Mouse (Mus musculus): ENCODE measurements around the gene Bmper. TPM values are rescaled to one million over a fixed set of nuclear protein-coding genes. Genes with fewer than 3 reads are reported as not detected.
A peak's percentile ranks its signal among the peaks of the same experiment; 100 is the strongest.

Bmper gene
- polyA plus RNA-seq, 1 experiment from 2014 or later, result 8.3 TPM

- Histone ChIP-seq H3K27ac (replicated peaks) (no peak overlapping the region), H3K36me3 (no peaks in the 10 kb centered on the region), H3K4me1 (replicated peaks) (no peaks in the 10 kb centered on the region), H3K9ac (no peak overlapping the region), H3K4me2 (no peak overlapping the region), H3K9me3 (no peaks in the 10 kb centered on the region), H3K4me3 (no peak overlapping the region), H3K27me3 (no peaks in the 10 kb centered on the region)
- WGBS, result 95% methylated on average over 2 of the region's 2 CpGs
- ATAC-seq (ENCODE audit: low FRiP score, low read depth), result no peak
Measured at GRCm38 (mm10) chr9:23419107-23419506, 196.2 kb downstream of the Bmper start.

- Histone ChIP-seq H3K27ac (replicated peaks) (no peak overlapping the region), H3K9me3 (no peaks in the 10 kb centered on the region), H3K27me3 (no peaks in the 10 kb centered on the region), H3K36me3 (no peaks in the 10 kb centered on the region), H3K9ac (no peak overlapping the region), H3K4me2 (no peak overlapping the region), H3K4me3 (no peak overlapping the region), H3K4me1 (replicated peaks) (no peaks in the 10 kb centered on the region)
- no peak for ATAC-seq (ENCODE audit: low FRiP score, low read depth)
- 76% methylated on average over 1 of the region's 1 CpGs for WGBS
Measured at GRCm38 (mm10) chr9:23423748-23424147, 200.9 kb downstream of the Bmper start.

- Histone ChIP-seq H3K9ac (no peak overlapping the region), H3K9me3 (no peaks in the 10 kb centered on the region), H3K4me3 (no peak overlapping the region), H3K27ac (replicated peaks) (no peak overlapping the region), H3K27me3 (no peaks in the 10 kb centered on the region), H3K4me2 (no peak overlapping the region), H3K4me1 (replicated peaks) (no peaks in the 10 kb centered on the region), H3K36me3 (no peaks in the 10 kb centered on the region)
- WGBS, result 70% methylated on average over 2 of the region's 2 CpGs
- ATAC-seq (ENCODE audit: low FRiP score, low read depth), result no peak
Measured at GRCm38 (mm10) chr9:23432631-23433030, 209.8 kb downstream of the Bmper start.

GRCm38 (mm10) chr9:23433238-23433637, 210.4 kb downstream of the Bmper start:
- no peaks in the 10 kb centered on the region for H3K9me3 ChIP-seq
- H3K27ac ChIP-seq (replicated peaks), result no peak overlapping the region
- no peak for ATAC-seq (ENCODE audit: low FRiP score, low read depth)
- H3K36me3 ChIP-seq, result no peaks in the 10 kb centered on the region
- no peak overlapping the region for H3K4me2 ChIP-seq
- no peaks in the 10 kb centered on the region for H3K27me3 ChIP-seq
- WGBS, result 79% methylated on average over 3 of the region's 3 CpGs
- H3K9ac ChIP-seq, result no peak overlapping the region
- no peak overlapping the region for H3K4me3 ChIP-seq
- H3K4me1 ChIP-seq (replicated peaks), result no peaks in the 10 kb centered on the region

- Histone ChIP-seq H3K9ac (no peak overlapping the region), H3K27me3 (no peaks in the 10 kb centered on the region), H3K9me3 (no peaks in the 10 kb centered on the region), H3K27ac (replicated peaks) (no peak overlapping the region), H3K4me3 (no peak overlapping the region), H3K36me3 (no peaks in the 10 kb centered on the region), H3K4me1 (replicated peaks) (no peaks in the 10 kb centered on the region), H3K4me2 (no peak overlapping the region)
- ATAC-seq (ENCODE audit: low FRiP score, low read depth), result no peak
- WGBS, result 64% methylated on average over 6 of the region's 6 CpGs
Measured at GRCm38 (mm10) chr9:23436751-23437150, 213.9 kb downstream of the Bmper start.

- no peaks in the 10 kb centered on the region for H3K27me3 ChIP-seq
- WGBS, result 84% methylated on average over 9 of the region's 9 CpGs
- H3K4me2 ChIP-seq, result no peak overlapping the region
- H3K4me1 ChIP-seq (replicated peaks), result no peaks in the 10 kb centered on the region
- no peaks in the 10 kb centered on the region for H3K36me3 ChIP-seq
- H3K9ac ChIP-seq, result no peak overlapping the region
- H3K9me3 ChIP-seq, result no peaks in the 10 kb centered on the region
- H3K27ac ChIP-seq (replicated peaks), result no peak overlapping the region
- no peak overlapping the region for H3K4me3 ChIP-seq
- no peak for ATAC-seq (ENCODE audit: low FRiP score, low read depth)
Measured at GRCm38 (mm10) chr9:23438662-23439061, 215.8 kb downstream of the Bmper start.

- H3K4me3 ChIP-seq, result no peak overlapping the region
- H3K9ac ChIP-seq, result no peak overlapping the region
- no peaks in the 10 kb centered on the region for H3K4me1 ChIP-seq (replicated peaks)
- WGBS, result 65% methylated on average over 5 of the region's 5 CpGs
- no peaks in the 10 kb centered on the region for H3K27me3 ChIP-seq
- H3K36me3 ChIP-seq, result no peaks in the 10 kb centered on the region
- H3K27ac ChIP-seq (replicated peaks), result no peak overlapping the region
- no peaks in the 10 kb centered on the region for H3K9me3 ChIP-seq
- H3K4me2 ChIP-seq, result no peak overlapping the region
- ATAC-seq (ENCODE audit: low FRiP score, low read depth), result no peak
Measured at GRCm38 (mm10) chr9:23442168-23442567, 219.3 kb downstream of the Bmper start.

GRCm38 (mm10) chr9:23444975-23445374, 222.1 kb downstream of the Bmper start:
- Histone ChIP-seq H3K27me3 (no peaks in the 10 kb centered on the region), H3K4me1 (replicated peaks) (no peaks in the 10 kb centered on the region), H3K4me3 (no peak overlapping the region), H3K27ac (replicated peaks) (no peak overlapping the region), H3K9me3 (no peaks in the 10 kb centered on the region), H3K4me2 (no peak overlapping the region), H3K36me3 (no peaks in the 10 kb centered on the region), H3K9ac (no peak overlapping the region)
- WGBS, result 95% methylated on average over 4 of the region's 4 CpGs
- peak; percentile 34; the same call in 1 of the 2 replicates for ATAC-seq (ENCODE audit: low FRiP score, low read depth)

GRCm38 (mm10) chr9:23447271-23447961, 224.5 kb downstream of the Bmper start:
- Histone ChIP-seq H3K27me3 (no peaks in the 10 kb centered on the region), H3K36me3 (no peaks in the 10 kb centered on the region), H3K27ac (replicated peaks) (no peak overlapping the region), H3K4me2 (no peak overlapping the region), H3K4me1 (replicated peaks) (no peaks in the 10 kb centered on the region), H3K9me3 (no peaks in the 10 kb centered on the region), H3K4me3 (no peak overlapping the region), H3K9ac (no peak overlapping the region)
- WGBS, result 72% methylated on average over 7 of the region's 7 CpGs
- no peak for ATAC-seq (ENCODE audit: low FRiP score, low read depth)

GRCm38 (mm10) chr9:23453309-23453708, 230.4 kb downstream of the Bmper start:
- no peaks in the 10 kb centered on the region for H3K36me3 ChIP-seq
- H3K4me1 ChIP-seq (replicated peaks), result no peaks in the 10 kb centered on the region
- no peak overlapping the region for H3K27ac ChIP-seq (replicated peaks)
- no peak overlapping the region for H3K4me2 ChIP-seq
- H3K4me3 ChIP-seq, result no peak overlapping the region
- H3K9ac ChIP-seq, result no peak overlapping the region
- no peaks in the 10 kb centered on the region for H3K9me3 ChIP-seq
- ATAC-seq (ENCODE audit: low FRiP score, low read depth), result no peak
- WGBS, result 42% methylated on average over 5 of the region's 5 CpGs
- H3K27me3 ChIP-seq, result no peaks in the 10 kb centered on the region

GRCm38 (mm10) chr9:23457186-23457585, 234.3 kb downstream of the Bmper start:
- H3K9ac ChIP-seq, result no peak overlapping the region
- WGBS, result 52% methylated on average over 3 of the region's 3 CpGs
- no peak overlapping the region for H3K27ac ChIP-seq (replicated peaks)
- no peak overlapping the region for H3K4me3 ChIP-seq
- H3K9me3 ChIP-seq, result no peaks in the 10 kb centered on the region
- H3K4me2 ChIP-seq, result no peak overlapping the region
- no peaks in the 10 kb centered on the region for H3K27me3 ChIP-seq
- H3K36me3 ChIP-seq, result no peaks in the 10 kb centered on the region
- no peak for ATAC-seq (ENCODE audit: low FRiP score, low read depth)
- 0 out of 2 replicates have a peak, but pooled peaks cover 3% of the 10 kb centered on the region for H3K4me1 ChIP-seq (replicated peaks)

- H3K36me3 ChIP-seq, result no peaks in the 10 kb centered on the region
- H3K4me3 ChIP-seq, result no peak overlapping the region
- H3K9me3 ChIP-seq, result no peaks in the 10 kb centered on the region
- H3K4me1 ChIP-seq (replicated peaks), result 0 out of 2 replicates have a peak, but pooled peaks cover 3% of the 10 kb centered on the region
- H3K27me3 ChIP-seq, result no peaks in the 10 kb centered on the region
- no peak overlapping the region for H3K4me2 ChIP-seq
- no peak for ATAC-seq (ENCODE audit: low FRiP score, low read depth)
- H3K27ac ChIP-seq (replicated peaks), result no peak overlapping the region
- WGBS, result 36% methylated on average over 4 of the region's 4 CpGs
- H3K9ac ChIP-seq, result no peak overlapping the region
Measured at GRCm38 (mm10) chr9:23460721-23461120, 237.8 kb downstream of the Bmper start.
